Mouse (Mus musculus) testis, postnatal 10 days (tissue): ENCODE data around the gene Gm21560.
A peak's percentile ranks its signal among the peaks of the same experiment; 100 is the strongest.
"Not testable (repeated sequence)": the region's sequence is repeated elsewhere in the genome, so short reads cannot be mapped to it uniquely, and the experiment has no call there.

Source experiments
- DNase-seq: peaks from one replicate; pipeline ENCODE4 v3.0.0; 2021; ENCODE audit warnings: low spot score

The Gm21560 gene

GRCm38 (mm10) chr14:6219192-6219591 is at the start of gene Gm21560:
TSS of gene Gm21560 (minus strand) at chr14:6219292.
- DNase-seq: not testable (repeated sequence)

DNA sequence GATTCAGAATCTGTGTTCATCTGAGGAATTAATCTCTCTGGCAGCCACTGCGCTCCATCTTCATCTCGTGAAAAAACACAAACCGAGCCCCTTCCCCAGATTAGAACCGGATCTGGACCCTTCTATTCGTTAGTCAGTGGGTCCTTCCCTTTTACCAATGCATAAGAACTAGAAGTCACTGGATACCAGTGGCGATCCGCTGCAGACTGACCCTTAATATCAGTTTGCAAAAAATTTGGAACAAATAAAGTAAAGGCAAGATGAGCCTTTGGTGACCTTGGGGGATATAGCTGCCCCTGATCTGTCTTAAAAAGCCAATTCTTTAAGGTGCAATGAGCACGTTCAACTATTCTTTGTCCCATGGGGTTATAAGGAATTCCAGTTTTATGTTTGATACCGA is 55.6 kb downstream of the Gm21560 start:
- peak; percentile 30 for DNase-seq

GRCm38 (mm10) chr14:6161085-6161484 is 58.0 kb downstream of the Gm21560 start:
- DNase-seq: peak; percentile 39
